Mouse (Mus musculus) left cerebral cortex, adult 11 months (tissue): ENCODE data around the gene Gm45785.

Source experiments
- DNase-seq: peaks from one replicate; pipeline ENCODE4 v3.0.0; 2022; ENCODE audit warnings: low spot score

The Gm45785 gene

DNA sequence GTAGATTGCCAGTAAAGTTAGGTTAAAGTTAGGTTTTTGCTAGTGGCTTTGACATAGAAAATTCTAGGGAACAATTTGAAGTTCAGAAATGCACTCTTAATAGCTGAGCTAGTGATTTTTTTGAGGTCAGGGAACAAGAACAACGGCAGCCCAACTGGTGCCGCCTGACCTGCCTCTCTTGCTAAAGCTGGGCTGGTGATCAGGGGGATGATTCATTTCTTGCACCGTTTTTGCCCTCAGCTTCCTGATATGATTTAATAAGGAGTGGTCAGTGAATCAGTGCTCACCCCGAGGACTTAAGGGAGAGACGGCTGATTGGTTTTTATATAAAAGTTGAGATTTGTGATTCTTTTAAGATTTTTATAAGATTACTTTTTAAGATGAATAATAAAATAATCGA, 24.7 kb downstream of the Gm45785 start:
- no peak for DNase-seq

DNA sequence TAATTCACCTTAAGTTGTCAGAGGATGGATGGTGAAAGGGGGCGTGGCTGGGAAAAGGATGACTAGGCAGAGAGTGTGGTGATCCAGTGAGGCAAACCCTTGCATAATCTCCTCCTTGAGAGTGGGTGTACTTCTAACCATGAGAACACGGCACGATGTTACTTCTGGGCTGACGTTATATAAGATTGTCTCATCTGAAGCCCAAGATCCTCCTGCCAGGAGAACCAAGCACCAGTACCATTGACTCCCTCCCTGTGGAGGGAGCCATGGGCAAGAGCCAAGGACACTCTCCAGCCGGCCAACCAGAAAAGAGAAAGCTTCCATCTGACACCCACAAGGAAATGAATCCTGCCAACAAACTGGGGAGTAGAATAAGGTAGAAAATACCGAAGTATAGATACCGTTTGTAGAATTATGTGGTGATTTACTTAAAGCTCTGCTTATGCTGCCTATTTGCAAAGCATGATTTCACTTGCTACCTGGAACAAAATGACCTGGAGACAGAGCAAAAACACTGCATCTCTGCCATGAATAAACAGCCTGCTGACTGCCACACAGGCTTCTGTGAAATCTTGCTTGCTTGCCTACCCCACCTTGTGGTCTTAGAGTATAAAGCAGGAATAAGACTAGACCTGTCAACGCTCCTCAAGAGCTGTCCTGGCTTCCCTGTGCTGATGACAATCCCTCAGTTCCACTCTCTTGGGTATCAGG, 27.8 kb downstream of the Gm45785 start:
- peak; percentile 66 for DNase-seq

DNA sequence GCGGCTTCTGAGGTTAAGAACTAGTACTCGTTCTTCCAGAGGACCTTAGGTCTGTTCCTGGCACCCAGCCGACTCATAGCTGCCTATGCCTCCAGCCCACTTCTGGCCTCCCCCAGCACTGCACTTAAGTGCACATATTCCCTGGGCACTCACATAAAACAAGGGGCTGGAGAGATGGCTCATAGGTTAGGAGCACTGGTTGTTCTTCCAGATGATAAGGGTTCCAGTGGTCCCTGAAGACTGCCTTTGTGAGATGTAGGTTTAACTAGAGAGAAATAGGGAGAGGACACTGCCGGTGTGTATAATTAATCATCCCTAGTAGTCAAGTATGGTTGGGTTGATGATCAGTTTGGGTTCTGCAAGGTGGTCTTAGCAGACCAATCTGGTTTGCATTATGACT, 33.4 kb downstream of the Gm45785 start:
- DNase-seq: no peak

DNA sequence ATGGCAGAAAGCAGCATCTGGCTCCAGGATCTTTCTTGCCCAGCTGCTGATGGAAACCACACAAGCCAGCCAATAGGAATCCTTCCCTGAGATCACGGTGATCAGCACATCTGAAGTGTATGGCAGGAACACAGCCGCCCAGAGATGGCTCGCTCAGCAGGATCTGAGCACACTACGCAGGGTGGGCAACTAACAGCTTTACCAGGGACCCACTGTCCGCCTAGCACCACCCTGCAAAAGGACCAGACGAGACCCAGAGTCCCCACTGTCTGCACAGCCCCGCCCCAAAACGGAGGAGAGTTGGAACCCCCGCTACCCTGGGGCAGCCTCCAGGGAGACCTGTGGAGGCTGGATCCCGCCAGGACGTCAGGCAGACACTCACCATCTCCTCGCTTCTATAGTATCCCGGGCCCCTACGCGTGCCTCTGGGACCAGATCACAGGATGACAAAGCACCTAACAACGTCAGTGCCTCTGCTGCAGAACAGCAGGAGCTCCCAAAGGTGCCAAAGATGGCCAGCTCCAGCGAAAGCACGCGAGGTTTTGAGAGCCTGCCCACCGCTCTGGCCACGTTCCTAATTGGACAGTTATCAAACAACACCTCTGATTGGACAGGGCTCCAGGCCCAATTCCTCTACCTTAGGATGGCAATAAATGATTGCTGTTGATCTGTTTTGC, 34.3 kb downstream of the Gm45785 start, which contains the start of gene Zfp941:
Gene Zfp941, minus strand, starts transcription at position 526 of the 677 bp plus-strand sequence.
- peak; percentile 67 for DNase-seq

DNA sequence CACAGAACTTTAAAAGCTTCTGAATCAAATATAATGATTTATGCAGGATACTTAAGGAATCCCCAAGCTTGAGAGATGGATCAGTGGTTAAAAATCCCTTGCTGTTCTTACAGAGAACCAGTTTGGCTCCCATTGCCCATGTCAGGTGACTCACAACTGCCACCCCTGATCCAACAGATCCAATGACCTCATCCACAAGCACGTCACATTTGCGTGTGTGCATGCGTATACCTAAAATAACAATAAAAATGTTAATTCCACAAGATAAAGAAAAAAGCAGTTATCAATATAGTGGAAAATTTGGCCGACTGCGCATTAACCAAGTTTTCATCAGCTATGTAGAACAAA, 34.9 kb downstream of the Gm45785 start:
- DNase-seq: no peak

DNA sequence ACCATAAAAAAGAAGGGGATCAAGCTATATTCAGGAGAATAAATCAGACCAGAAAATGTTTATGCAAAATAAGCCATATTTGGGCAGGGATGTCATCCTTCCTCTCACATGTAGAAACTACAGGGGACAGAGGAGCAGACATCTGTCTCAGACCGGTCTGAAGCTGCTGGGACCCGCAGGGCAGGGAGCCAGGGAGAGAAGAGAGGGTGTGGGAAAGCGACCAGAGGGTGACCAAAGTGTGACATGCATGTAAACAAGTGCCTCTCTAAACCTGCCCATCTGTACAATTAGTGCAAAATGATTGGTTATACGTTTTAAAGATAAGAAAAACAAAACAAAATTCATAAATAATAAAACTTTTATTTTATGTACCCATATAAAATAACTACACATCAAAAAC, 36.0 kb downstream of the Gm45785 start:
- no peak for DNase-seq

DNA sequence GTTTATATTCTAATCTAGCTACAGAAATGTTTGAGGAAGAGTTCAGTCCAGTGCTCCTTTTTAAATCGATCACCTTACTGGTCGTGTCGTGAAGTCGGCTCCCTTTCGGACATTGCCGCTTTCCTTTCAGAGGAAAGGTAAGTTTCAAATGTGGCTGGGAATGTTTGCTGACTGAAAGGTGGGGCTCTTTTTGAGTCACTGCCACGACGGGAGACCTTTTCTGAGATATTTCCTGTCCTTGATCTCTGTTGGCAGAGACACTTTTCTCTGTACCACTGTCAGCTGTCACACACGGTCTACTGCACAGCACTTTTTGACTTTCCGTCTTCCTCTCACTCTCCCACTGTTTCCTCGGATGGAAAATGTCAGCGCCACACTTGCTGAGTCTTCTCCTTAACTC, 43.3 kb downstream of the Gm45785 start:
- DNase-seq: no peak

DNA sequence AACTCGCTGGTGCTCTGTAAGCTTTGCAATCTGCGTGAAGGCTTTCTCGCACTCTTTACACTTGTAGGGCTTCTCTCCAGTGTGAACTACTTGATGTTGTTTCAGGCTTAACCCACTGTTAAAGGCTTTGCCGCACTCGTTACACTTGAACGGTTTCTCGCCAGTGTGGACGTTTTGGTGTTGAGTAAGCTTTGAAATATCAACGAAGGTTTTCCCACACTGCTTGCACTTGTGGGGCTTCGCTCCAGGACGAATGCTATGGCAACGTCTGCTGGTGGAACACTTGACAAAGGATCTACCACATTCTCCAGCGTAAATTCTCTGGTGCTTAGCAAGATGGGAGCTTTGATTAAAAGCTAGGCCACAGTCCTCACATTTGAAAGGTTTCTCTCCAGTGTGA, 44.4 kb downstream of the Gm45785 start:
- no peak for DNase-seq

DNA sequence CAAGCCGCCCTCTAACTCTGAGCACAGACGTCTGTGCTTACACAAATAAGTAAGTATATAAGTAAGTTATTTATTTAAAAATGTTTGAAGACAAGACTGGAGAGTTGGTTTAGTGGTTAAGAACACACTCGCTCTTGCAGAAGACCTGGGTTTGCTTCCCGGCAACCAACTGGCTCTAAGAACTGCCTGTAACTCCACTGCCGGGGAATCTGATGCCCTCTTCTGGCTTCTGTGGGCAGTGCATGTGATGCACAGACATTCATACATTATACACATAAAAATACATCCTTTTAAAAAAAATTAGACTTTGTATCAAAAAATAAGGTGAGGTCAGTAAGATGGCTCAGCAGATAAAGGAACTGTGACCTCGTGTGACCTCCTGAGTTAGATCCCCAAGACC, 45.6 kb downstream of the Gm45785 start:
- DNase-seq: no peak

DNA sequence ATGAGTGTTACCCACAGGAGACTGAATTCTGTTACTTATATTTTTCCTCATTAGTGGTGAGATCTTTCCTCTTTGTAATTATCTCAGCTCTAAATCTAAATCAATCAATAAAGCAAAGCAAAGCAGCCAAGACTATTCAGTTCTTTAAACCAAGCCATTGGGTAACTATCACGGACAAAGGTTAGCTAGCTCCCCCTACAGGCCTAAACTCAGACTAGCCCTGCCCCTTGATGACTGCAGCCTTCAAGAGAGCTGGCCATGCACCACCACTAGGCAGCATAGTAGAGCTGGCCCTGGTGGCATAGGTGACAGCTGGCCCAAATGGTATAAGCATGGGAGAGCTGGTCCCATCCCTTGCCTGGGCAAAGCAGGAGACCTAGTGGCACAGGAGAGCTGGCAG, 50.4 kb downstream of the Gm45785 start:
- DNase-seq: peak; percentile 58

DNA sequence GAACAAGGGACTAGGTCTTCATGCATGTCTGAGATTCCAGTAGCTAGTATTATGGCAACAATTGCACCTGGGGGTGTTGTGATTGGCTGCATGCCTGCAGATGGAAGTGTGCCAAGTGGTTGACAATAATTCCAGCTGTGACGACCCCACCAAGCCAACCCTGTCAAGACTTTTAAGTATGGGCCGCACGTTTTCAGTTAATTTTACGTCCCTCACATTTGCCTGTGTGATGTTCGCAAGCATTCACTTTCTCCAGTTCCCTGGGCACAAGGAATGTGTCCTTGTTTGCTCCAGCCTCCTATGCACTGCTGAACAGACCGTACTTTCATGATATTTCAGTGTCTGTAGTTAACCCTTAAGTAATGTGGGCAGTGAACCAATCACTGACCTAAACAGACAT, 53.5 kb downstream of the Gm45785 start:
- DNase-seq: no peak

DNA sequence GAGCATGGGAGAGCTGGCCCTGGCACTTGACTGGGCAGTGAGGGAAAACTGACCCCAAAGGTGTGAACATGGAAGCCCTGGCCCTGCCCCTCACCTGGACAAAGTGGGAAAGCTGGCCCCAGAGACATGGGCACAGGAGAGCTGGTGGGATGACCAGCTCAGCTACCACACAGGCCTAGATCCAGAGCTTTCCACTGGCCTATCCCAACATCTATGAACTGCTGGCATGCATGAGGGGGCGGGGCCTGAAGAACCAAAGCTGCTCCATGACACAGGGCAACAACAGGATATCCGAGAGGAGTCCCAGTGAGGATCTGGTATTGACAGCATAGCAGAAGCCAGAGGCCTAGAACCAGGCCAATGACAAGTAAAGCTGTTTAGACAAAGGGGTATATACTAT, 57.9 kb downstream of the Gm45785 start:
- DNase-seq: no peak

DNA sequence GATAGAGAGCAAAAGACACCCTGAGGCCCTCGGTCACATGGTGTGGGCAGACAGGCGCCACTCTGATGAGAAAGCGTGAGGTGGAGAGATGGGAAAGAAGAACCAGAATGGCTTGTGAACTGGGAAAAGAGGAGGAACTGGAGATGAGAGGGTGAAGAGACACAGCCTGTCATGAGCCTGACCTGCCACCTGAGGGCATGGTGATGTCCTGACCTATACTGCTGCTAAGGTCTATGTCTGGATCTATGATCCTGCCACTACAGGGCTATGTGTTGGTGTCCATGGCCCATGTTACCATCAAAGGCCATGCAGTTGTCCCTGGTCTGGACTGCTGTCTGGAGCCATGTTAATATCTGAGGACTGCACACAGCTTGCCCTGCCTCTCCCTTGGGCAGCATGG, 58.5 kb downstream of the Gm45785 start:
- no peak for DNase-seq

DNA sequence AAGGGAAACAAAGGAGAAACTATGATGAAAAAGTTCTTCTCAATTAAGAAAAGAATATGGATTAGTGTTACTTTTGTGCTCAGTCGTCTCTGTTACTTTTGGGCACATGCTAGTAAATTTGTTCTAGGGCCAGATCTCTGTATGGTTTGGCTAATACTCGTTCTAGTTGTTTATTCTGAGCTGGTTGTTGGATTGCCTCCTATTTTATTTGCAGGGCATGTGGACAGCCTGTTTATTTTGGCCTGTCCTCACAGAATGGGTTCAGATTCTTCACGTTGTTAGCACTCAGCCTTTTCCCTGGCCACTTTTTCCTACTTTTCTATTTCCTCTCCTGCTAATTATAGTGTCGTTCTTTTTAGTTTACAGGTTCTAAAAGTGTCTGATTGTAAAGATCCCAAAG, 62.6 kb downstream of the Gm45785 start:
- no peak for DNase-seq

DNA sequence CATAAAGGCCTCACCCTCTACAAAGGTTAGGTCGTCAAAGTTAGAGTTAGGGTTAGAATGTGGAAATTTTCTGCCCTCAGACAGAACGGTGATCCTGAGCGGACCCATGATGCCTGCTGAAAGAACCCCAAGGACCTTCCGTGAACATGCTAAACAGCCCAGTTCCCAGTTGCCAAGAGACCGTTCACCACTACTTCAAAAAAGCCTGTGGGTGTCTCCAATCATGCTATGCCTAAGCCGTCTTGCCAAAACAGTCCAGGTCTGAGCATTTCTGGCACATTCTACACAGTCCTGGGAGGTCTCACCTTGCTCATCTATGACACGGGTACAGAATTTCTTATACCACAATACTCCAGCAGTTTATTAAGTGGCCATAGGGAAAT, 68.1 kb downstream of the Gm45785 start:
- no peak for DNase-seq

DNA sequence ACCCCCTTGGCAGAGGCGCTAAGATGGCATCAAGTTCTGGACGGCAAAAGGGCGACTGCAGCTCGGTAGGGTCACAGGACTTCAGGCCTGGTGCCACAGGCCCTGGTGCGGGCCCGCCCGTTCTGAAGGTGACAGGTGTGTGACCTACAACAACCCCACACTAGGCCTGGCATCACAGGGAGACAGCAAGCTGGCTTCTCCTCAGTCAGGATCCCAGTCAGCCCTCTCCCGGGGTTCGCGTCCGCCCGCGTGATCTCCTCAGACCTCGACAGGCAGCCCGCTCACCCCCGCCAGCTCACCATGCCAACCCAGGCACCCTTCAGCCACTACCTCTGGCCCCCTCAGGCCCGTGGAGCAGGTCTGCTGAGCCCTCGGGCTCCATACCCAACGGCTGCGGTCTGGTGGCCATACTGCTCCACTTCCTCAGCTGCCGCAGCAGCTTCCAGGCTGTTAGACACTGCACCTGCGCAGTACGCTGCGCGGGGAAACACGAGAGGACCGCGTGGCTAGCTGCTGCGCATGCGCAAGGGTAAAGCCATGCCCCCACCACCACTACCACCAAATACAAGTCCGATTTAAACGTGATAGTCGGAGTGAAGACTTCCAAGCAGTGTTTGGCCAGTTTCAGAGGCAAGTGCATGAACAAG, 68.6 kb downstream of the Gm45785 start, which contains the start of gene Syce1:
Gene Syce1, minus strand, starts transcription at position 447 of the 647 bp plus-strand sequence.
- DNase-seq: no peak

DNA sequence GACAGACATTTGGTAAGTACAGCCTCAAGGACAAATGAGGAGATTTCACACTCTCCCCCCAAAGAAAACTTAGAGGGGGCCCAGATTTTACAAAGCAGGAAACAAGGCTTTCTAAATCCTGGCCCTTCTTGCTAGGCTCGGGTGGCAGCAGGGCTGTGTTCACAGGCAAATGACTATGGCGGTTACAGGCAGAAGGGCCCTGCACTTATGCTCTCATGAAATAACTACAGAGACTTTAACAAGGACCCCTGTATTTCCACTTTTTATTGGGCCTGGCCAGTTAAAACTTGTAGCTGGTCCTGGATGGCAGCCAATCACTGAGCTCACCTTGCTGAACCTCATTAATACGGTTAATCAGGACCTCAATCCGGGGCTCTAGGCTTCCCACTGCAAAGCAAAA, 75.6 kb downstream of the Gm45785 start:
- DNase-seq: no peak
